Mouse (Mus musculus): Measurements from ENCODE around the gene Slc6a16.

- TF ChIP-seq USF1 (IDR thresholded peaks at IDR 0.05; ENCODE audit: low read depth) (no peak), REST (IDR thresholded peaks at IDR 0.05; ENCODE audit: insufficient read depth, insufficient read length) (no peak)
Observed at GRCm38 (mm10) chr7:45237747-45238699, 2.9 kb upstream of the Slc6a16 start.
